Mouse (Mus musculus): Measurements from ENCODE around the gene Sycp3. TPM values are rescaled to one million over a fixed set of nuclear protein-coding genes. Genes with fewer than 3 reads are reported as not detected.
"Not testable (repeated sequence)": the region's sequence is repeated elsewhere in the genome, so short reads cannot be mapped to it uniquely, and the experiment has no call there.

Gene Sycp3
- total and polyA plus RNA-seq, 2 experiments from 2014 or later: 1.4 TPM; not detected in 1

GRCm38 (mm10) chr10:88510503-88511271 is 51.3 kb downstream of the Sycp3 start:
- H3K4me1 ChIP-seq (ENCODE audit: insufficient read depth, low read length): no peaks in the 10 kb centered on the region
- H3K4me2 ChIP-seq (ENCODE audit: low read depth, low read length, poor library complexity, severe bottlenecking): no peak overlapping the region
- no peaks in the 10 kb centered on the region for H3K27me3 ChIP-seq (ENCODE audit: insufficient read depth, low read length)
- WGBS: 78% methylated on average over 12 of the region's 12 CpGs
- no peak overlapping the region for H3K27ac ChIP-seq (ENCODE audit: low read depth, low read length)
- DNase-seq (ENCODE audit: low spot score) (no peak), ATAC-seq (ENCODE audit: low FRiP score) (no peak)
- H3K9ac ChIP-seq (replicated peaks; ENCODE audit: low read length, poor library complexity, severe bottlenecking): no peak overlapping the region
- no peaks in the 10 kb centered on the region for H3K36me3 ChIP-seq (ENCODE audit: insufficient read depth, low read length)
- no peak for TF ChIP-seq CTCF (IDR thresholded peaks at IDR 0.05)
- no peak overlapping the region for H3K4me3 ChIP-seq (ENCODE audit: low read depth, low read length)
- H3K9me3 ChIP-seq (ENCODE audit: low read length): no peaks in the 10 kb centered on the region

DNA sequence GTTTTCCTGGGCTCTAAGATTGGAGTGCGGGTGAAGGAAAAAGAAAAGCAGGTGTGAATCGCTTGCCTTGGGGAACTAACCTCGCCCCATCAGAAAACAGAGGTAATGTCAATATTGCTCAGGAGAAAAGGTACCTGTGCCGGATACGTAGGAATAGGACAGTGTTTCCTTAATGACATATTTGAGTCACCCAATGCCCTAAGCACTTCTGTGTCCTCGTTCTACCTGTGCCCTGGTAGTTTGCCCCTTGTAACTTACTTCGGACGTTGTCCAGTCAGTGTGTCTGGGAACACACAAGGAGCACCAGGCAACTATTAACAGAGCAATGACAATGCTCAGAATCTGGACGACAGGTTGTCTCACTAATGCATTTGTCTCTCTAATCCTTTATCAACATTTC is 52.0 kb downstream of the Sycp3 start:
- Histone ChIP-seq H3K4me2 (ENCODE audit: low read depth, low read length, poor library complexity, severe bottlenecking) (no peak overlapping the region), H3K4me1 (ENCODE audit: insufficient read depth, low read length) (no peaks in the 10 kb centered on the region), H3K4me3 (ENCODE audit: low read depth, low read length) (no peak overlapping the region), H3K9me3 (ENCODE audit: low read length) (no peaks in the 10 kb centered on the region), H3K9ac (replicated peaks; ENCODE audit: low read length, poor library complexity, severe bottlenecking) (no peak overlapping the region), H3K36me3 (ENCODE audit: insufficient read depth, low read length) (no peaks in the 10 kb centered on the region), H3K27me3 (ENCODE audit: insufficient read depth, low read length) (no peaks in the 10 kb centered on the region), H3K27ac (ENCODE audit: low read depth, low read length) (no peak overlapping the region)
- ATAC-seq (ENCODE audit: low FRiP score): no peak
- TF ChIP-seq CTCF (IDR thresholded peaks at IDR 0.05): no peak
- WGBS: 92% methylated on average over 9 of the region's 9 CpGs
- DNase-seq (ENCODE audit: low spot score): no peak

- no peak for ATAC-seq (ENCODE audit: low FRiP score)
- Histone ChIP-seq H3K4me2 (ENCODE audit: low read depth, low read length, poor library complexity, severe bottlenecking) (no peak overlapping the region), H3K9me3 (ENCODE audit: low read length) (no peaks in the 10 kb centered on the region), H3K4me3 (ENCODE audit: low read depth, low read length) (no peak overlapping the region), H3K27ac (ENCODE audit: low read depth, low read length) (no peak overlapping the region), H3K36me3 (ENCODE audit: insufficient read depth, low read length) (no peaks in the 10 kb centered on the region), H3K27me3 (ENCODE audit: insufficient read depth, low read length) (no peaks in the 10 kb centered on the region), H3K4me1 (ENCODE audit: insufficient read depth, low read length) (no peaks in the 10 kb centered on the region), H3K9ac (replicated peaks; ENCODE audit: low read length, poor library complexity, severe bottlenecking) (no peak overlapping the region)
- peak; percentile 46 for TF ChIP-seq CTCF (IDR thresholded peaks at IDR 0.05)
- no peak for DNase-seq (ENCODE audit: low spot score)
- 72% methylated on average over 8 of the region's 8 CpGs for WGBS
Observed at GRCm38 (mm10) chr10:88513574-88514135, 54.3 kb downstream of the Sycp3 start.

DNA sequence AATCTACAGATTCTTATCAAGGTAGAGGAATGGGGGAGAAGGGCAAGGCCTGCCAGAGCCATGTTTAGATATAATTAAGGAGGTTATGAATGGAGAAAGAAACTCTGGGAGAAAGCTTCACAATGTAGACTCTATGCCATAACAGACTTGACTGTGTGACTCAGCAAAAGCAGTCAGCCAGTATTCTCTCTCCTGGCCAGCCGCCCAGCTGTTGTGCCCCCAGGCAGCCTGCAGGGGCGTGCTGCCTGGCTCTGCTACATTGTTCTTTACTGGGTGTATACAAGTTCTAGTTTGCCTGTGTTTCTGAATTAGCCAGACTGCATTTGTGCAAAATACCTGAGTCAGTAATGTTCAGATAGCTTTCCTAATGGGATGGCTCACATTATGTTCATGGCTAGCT is 55.1 kb downstream of the Sycp3 start:
- peak; percentile 19 for TF ChIP-seq CTCF (IDR thresholded peaks at IDR 0.05)
- peak; percentile 43 for DNase-seq (ENCODE audit: low spot score)
- 59% methylated on average over 2 of the region's 2 CpGs for WGBS
- H3K27ac ChIP-seq (ENCODE audit: low read depth, low read length): no peak overlapping the region
- no peaks in the 10 kb centered on the region for H3K36me3 ChIP-seq (ENCODE audit: insufficient read depth, low read length)
- no peak overlapping the region for H3K4me3 ChIP-seq (ENCODE audit: low read depth, low read length)
- no peak overlapping the region for H3K9ac ChIP-seq (replicated peaks; ENCODE audit: low read length, poor library complexity, severe bottlenecking)
- H3K4me1 ChIP-seq (ENCODE audit: insufficient read depth, low read length): no peaks in the 10 kb centered on the region
- no peaks in the 10 kb centered on the region for H3K9me3 ChIP-seq (ENCODE audit: low read length)
- no peak overlapping the region for H3K4me2 ChIP-seq (ENCODE audit: low read depth, low read length, poor library complexity, severe bottlenecking)
- no peaks in the 10 kb centered on the region for H3K27me3 ChIP-seq (ENCODE audit: insufficient read depth, low read length)
- no peak for ATAC-seq (ENCODE audit: low FRiP score)

DNA sequence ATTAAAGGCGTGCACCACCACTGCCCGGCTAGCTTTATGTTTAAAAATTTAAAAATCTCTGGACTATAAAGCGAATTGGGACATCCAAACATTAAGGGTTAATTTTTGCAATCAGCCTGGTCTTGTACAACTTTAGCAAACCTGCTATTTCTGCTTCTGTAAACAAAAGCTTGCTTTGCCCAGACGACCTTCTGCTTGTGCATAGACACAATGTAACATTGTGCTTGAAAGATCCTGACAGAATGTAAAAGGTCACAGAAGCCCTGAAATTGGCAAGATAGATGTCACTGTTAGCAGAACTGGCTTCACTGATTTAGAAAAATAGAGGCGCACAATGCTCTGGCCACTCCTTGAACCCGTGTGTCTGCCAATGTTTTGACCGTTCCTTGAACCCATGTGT is 55.7 kb downstream of the Sycp3 start:
- H3K4me2 ChIP-seq (ENCODE audit: low read depth, low read length, poor library complexity, severe bottlenecking); H3K27me3 ChIP-seq (ENCODE audit: insufficient read depth, low read length); H3K9me3 ChIP-seq (ENCODE audit: low read length); H3K4me3 ChIP-seq (ENCODE audit: low read depth, low read length); H3K36me3 ChIP-seq (ENCODE audit: insufficient read depth, low read length); H3K4me1 ChIP-seq (ENCODE audit: insufficient read depth, low read length); ATAC-seq (ENCODE audit: low FRiP score); H3K9ac ChIP-seq (replicated peaks; ENCODE audit: low read length, poor library complexity, severe bottlenecking); DNase-seq (ENCODE audit: low spot score); H3K27ac ChIP-seq (ENCODE audit: low read depth, low read length): not testable (repeated sequence)
- 89% methylated on average over 7 of the region's 7 CpGs for WGBS

GRCm38 (mm10) chr10:88522795-88523194 is 63.4 kb downstream of the Sycp3 start:
- WGBS: 89% methylated on average over 8 of the region's 8 CpGs

More at GRCm38 (mm10) chr10:88522795-88523194, 63.4 kb downstream of the Sycp3 start:
- Histone ChIP-seq H3K4me2 (ENCODE audit: low read depth, low read length, poor library complexity, severe bottlenecking) (no peak overlapping the region), H3K4me3 (ENCODE audit: low read depth, low read length) (no peak overlapping the region), H3K27ac (ENCODE audit: low read depth, low read length) (no peak overlapping the region), H3K36me3 (ENCODE audit: insufficient read depth, low read length) (no peaks in the 10 kb centered on the region), H3K27me3 (ENCODE audit: insufficient read depth, low read length) (no peaks in the 10 kb centered on the region), H3K9ac (replicated peaks; ENCODE audit: low read length, poor library complexity, severe bottlenecking) (no peak overlapping the region), H3K4me1 (ENCODE audit: insufficient read depth, low read length) (no peaks in the 10 kb centered on the region), H3K9me3 (ENCODE audit: low read length) (no peaks in the 10 kb centered on the region)
- no peak for DNase-seq (ENCODE audit: low spot score)
- ATAC-seq (ENCODE audit: low FRiP score): no peak
- TF ChIP-seq CTCF (IDR thresholded peaks at IDR 0.05): no peak

Other genes with a start within 250 kb of the Sycp3 start
- 0.44 and 1.3 TPM in 2 replicates for gene Dram1, start 80.5 kb upstream of the Sycp3 start, total RNA-seq (2014; rRNA removed)
- gene Dram1, start 80.5 kb upstream of the Sycp3 start, polyA plus RNA-seq (2015; fragmentation: Nextera tagmentation; extraction: Ambion mirVana): 0.39 and 0.82 TPM in 2 replicates
- gene Gnptab, start 80.4 kb upstream of the Sycp3 start, total RNA-seq (2014; rRNA removed): 54.0 and 56.0 TPM in 2 replicates
- 21.9 and 24.0 TPM in 2 replicates for gene Gnptab, start 80.4 kb upstream of the Sycp3 start, polyA plus RNA-seq (2015; fragmentation: Nextera tagmentation; extraction: Ambion mirVana)
- 26.9 and 28.5 TPM in 2 replicates for gene Chpt1, start 44.5 kb downstream of the Sycp3 start, total RNA-seq (2014; rRNA removed)
- gene Chpt1, start 44.5 kb downstream of the Sycp3 start, polyA plus RNA-seq (2015; fragmentation: Nextera tagmentation; extraction: Ambion mirVana): 27.2 and 27.3 TPM in 2 replicates
- 2.0 and 3.2 TPM in 2 replicates for gene Mybpc1, start 145.6 kb downstream of the Sycp3 start, total RNA-seq (2014; rRNA removed)
- gene Mybpc1, start 145.6 kb downstream of the Sycp3 start, polyA plus RNA-seq (2015; fragmentation: Nextera tagmentation; extraction: Ambion mirVana): 0.86 and 1.1 TPM in 2 replicates
- gene Spic, start 225.4 kb downstream of the Sycp3 start, total RNA-seq (2014; rRNA removed): 0.28 TPM in 1 of 2 replicates, not detected in the other
- not detected in 2 replicates for gene Spic, start 225.4 kb downstream of the Sycp3 start, polyA plus RNA-seq (2015; fragmentation: Nextera tagmentation; extraction: Ambion mirVana)

Measured in midbrain, postnatal 0 days (tissue).